Mouse (Mus musculus): Measurements from ENCODE around the gene Tnfrsf8. TPM values are rescaled to one million over a fixed set of nuclear protein-coding genes. Genes with fewer than 3 reads are reported as not detected.

The Tnfrsf8 gene
- polyA plus RNA-seq, 1 experiment, result 0.06 TPM

DNA sequence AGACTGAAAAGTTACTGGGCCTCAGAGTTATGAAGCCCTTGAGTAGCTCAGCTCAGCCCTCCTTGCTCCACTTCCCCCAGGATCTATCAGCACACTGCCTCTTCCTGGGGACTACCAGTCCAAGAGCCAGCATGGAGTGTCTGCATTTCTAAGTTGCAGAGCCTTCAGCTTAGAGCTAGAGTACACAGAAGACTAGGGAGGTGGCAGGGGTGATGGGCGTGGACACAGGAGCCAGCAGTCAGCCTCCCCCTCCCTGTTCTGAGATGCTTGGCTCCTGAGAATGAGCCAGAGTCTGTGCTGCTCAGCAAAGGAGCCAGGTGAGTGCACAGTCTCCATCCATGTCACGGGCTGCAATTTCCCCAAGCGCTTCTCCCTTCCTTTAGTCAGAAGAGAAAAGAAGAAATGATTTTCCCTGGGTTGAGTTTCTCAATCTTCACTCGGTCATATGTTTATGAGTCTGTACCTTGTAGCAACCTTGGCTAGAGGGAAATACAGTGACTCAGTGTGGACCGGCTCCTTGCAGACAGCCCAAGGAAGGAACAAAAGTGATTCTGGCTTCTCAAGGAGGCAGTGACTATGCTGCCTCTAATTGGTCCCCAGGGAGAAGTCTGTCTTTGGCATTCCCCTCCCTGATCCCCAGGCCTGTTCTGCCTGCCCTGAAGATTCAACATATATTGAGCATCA is 57.1 kb downstream of the Tnfrsf8 start:
- Histone ChIP-seq H3K4me1 (peaks cover 30% of the 10 kb centered on the region), H3K9me3 (no peaks in the 10 kb centered on the region), H3K36me3 (replicated peaks; ENCODE audit: low read length) (no peaks in the 10 kb centered on the region), H3K27me3 (replicated peaks) (peaks cover 13% of the 10 kb centered on the region), H3K4me3 (replicated peaks) (no peak overlapping the region)
- TF ChIP-seq GATA1 (IDR thresholded peaks at IDR 0.05; ENCODE audit: borderline replicate concordance, low read length) (no peak), FLI1 (IDR thresholded peaks at IDR 0.05; ENCODE audit: low read length) (no peak)

- TF ChIP-seq GATA1 (IDR thresholded peaks at IDR 0.05; ENCODE audit: borderline replicate concordance, low read length) (no peak), FLI1 (IDR thresholded peaks at IDR 0.05; ENCODE audit: low read length) (no peak)
- peaks cover 17% of the 10 kb centered on the region for H3K27me3 ChIP-seq (replicated peaks)
- H3K4me3 ChIP-seq (replicated peaks), result no peak overlapping the region
- no peaks in the 10 kb centered on the region for H3K9me3 ChIP-seq
- H3K4me1 ChIP-seq, result peaks cover 30% of the 10 kb centered on the region
- H3K36me3 ChIP-seq (replicated peaks; ENCODE audit: low read length), result no peaks in the 10 kb centered on the region
Observed at GRCm38 (mm10) chr4:145256144-145256543, 58.8 kb downstream of the Tnfrsf8 start.

DNA sequence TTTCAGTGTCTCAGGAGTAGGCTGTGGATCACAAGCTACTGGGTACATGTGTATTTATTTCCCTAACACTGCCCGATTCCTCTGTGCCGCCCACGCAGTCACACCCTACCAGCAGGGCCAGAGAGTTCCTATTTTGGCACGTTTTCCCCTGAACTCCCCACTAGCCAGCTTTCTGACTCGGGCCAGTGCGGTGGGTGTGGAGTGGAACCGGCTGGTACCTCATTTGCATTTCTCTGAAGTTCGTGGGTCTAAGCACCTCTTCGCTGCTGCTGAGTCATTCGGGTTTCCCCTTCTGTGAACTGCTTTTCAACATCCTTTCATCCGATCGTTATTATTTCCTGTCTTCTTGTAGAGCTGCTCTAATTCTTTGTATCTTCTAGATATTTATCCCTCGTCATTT is 60.5 kb downstream of the Tnfrsf8 start:
- Histone ChIP-seq H3K9me3 (no peaks in the 10 kb centered on the region), H3K27me3 (replicated peaks) (peaks cover 21% of the 10 kb centered on the region), H3K36me3 (replicated peaks; ENCODE audit: low read length) (no peaks in the 10 kb centered on the region), H3K4me1 (peaks cover 26% of the 10 kb centered on the region), H3K4me3 (replicated peaks) (peak overlapping the region; percentile 86)
- TF ChIP-seq GATA1 (IDR thresholded peaks at IDR 0.05; ENCODE audit: borderline replicate concordance, low read length) (no peak), FLI1 (IDR thresholded peaks at IDR 0.05; ENCODE audit: low read length) (no peak)

GRCm38 (mm10) chr4:145252611-145253010 is 62.4 kb downstream of the Tnfrsf8 start:
- peaks cover 23% of the 10 kb centered on the region for H3K4me1 ChIP-seq
- no peak for TF ChIP-seq FLI1 (IDR thresholded peaks at IDR 0.05; ENCODE audit: low read length)
- H3K9me3 ChIP-seq, result no peaks in the 10 kb centered on the region
- no peaks in the 10 kb centered on the region for H3K36me3 ChIP-seq (replicated peaks; ENCODE audit: low read length)
- H3K27me3 ChIP-seq (replicated peaks), result peaks cover 33% of the 10 kb centered on the region
- no peak overlapping the region for H3K4me3 ChIP-seq (replicated peaks)

DNA sequence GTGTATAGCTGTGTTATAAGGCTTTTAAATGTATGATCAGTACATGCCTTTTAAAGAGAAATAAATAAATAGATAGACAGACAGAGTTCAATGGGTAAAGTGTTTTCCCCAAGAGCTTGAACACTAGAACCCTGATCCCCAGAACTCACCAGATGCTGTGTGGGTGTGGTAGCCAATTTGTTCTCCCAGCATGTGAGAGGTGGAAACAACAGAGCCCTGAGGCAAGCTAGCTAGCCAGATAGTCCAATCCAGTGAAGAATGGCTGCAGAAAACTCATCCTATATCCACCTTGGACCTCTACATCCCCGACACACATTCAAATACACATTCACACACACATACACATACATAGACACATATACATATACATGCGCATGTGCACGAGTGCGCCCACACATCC is 63.4 kb downstream of the Tnfrsf8 start:
- Histone ChIP-seq H3K27me3 (replicated peaks) (peaks cover 43% of the 10 kb centered on the region), H3K4me3 (replicated peaks) (no peak overlapping the region), H3K9me3 (no peaks in the 10 kb centered on the region), H3K4me1 (peaks cover 24% of the 10 kb centered on the region), H3K36me3 (replicated peaks; ENCODE audit: low read length) (no peaks in the 10 kb centered on the region)
- TF ChIP-seq GATA1 (IDR thresholded peaks at IDR 0.05; ENCODE audit: borderline replicate concordance, low read length) (no peak), FLI1 (IDR thresholded peaks at IDR 0.05; ENCODE audit: low read length) (no peak)

- TF ChIP-seq GATA1 (IDR thresholded peaks at IDR 0.05; ENCODE audit: borderline replicate concordance, low read length), result no peak
- TF ChIP-seq FLI1 (IDR thresholded peaks at IDR 0.05; ENCODE audit: low read length), result no peak
- Histone ChIP-seq H3K4me1 (peaks cover 39% of the 10 kb centered on the region), H3K27me3 (replicated peaks) (peaks cover 58% of the 10 kb centered on the region), H3K36me3 (replicated peaks; ENCODE audit: low read length) (peaks cover 3% of the 10 kb centered on the region), H3K4me3 (replicated peaks) (no peak overlapping the region), H3K9me3 (no peaks in the 10 kb centered on the region)
Observed at GRCm38 (mm10) chr4:145250002-145250401, 65.0 kb downstream of the Tnfrsf8 start.

GRCm38 (mm10) chr4:145247556-145247955 is 67.4 kb downstream of the Tnfrsf8 start:
- peaks cover 43% of the 10 kb centered on the region for H3K4me1 ChIP-seq
- peaks cover 3% of the 10 kb centered on the region for H3K36me3 ChIP-seq (replicated peaks; ENCODE audit: low read length)
- no peaks in the 10 kb centered on the region for H3K9me3 ChIP-seq
- TF ChIP-seq FLI1 (IDR thresholded peaks at IDR 0.05; ENCODE audit: low read length), result no peak
- no peak for TF ChIP-seq GATA1 (IDR thresholded peaks at IDR 0.05; ENCODE audit: borderline replicate concordance, low read length)
- H3K27me3 ChIP-seq (replicated peaks), result peaks cover 54% of the 10 kb centered on the region
- peak overlapping the region; percentile 42 for H3K4me3 ChIP-seq (replicated peaks)

GRCm38 (mm10) chr4:145246173-145247011 is 68.6 kb downstream of the Tnfrsf8 start, which contains the start of gene Tnfrsf1b:
TSS of gene Tnfrsf1b (minus strand) at chr4:145246870.
- TF ChIP-seq FLI1 (IDR thresholded peaks at IDR 0.05; ENCODE audit: low read length), result no peak
- no peak for TF ChIP-seq GATA1 (IDR thresholded peaks at IDR 0.05; ENCODE audit: borderline replicate concordance, low read length)
- H3K4me3 ChIP-seq (replicated peaks), result peak within 1 kb of the TSS; percentile 94
- H3K4me1 ChIP-seq, result peaks cover 53% of the 10 kb centered on the region
- H3K36me3 ChIP-seq (replicated peaks; ENCODE audit: low read length), result peaks cover 3% of the 10 kb centered on the region
- H3K9me3 ChIP-seq, result no peaks in the 10 kb centered on the region
- peaks cover 52% of the 10 kb centered on the region for H3K27me3 ChIP-seq (replicated peaks)

DNA sequence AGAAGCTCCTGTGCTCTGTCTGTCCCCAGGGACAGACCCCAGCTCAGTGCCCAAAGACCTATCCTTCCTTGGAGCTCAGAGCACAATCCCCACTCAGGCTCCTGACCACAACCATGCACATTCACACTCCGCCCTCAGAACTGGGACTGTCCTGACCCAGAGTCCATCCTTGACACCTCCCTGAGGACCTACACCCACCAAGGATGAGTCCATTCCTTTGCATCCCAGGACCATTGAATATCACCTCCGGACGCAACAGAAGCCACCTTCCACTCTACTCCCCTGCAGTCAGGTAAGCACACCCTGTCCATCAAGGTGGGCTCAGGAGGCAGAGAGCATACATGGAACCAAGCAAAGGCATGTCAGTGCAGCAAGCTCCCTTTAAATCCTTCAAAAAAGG is 69.4 kb downstream of the Tnfrsf8 start:
- TF ChIP-seq FLI1 (IDR thresholded peaks at IDR 0.05; ENCODE audit: low read length), result no peak
- TF ChIP-seq GATA1 (IDR thresholded peaks at IDR 0.05; ENCODE audit: borderline replicate concordance, low read length), result no peak
- peaks cover 61% of the 10 kb centered on the region for H3K4me1 ChIP-seq
- peaks cover 3% of the 10 kb centered on the region for H3K36me3 ChIP-seq (replicated peaks; ENCODE audit: low read length)
- peak overlapping the region; percentile 94 for H3K4me3 ChIP-seq (replicated peaks)
- H3K27me3 ChIP-seq (replicated peaks), result peaks cover 50% of the 10 kb centered on the region
- no peaks in the 10 kb centered on the region for H3K9me3 ChIP-seq

DNA sequence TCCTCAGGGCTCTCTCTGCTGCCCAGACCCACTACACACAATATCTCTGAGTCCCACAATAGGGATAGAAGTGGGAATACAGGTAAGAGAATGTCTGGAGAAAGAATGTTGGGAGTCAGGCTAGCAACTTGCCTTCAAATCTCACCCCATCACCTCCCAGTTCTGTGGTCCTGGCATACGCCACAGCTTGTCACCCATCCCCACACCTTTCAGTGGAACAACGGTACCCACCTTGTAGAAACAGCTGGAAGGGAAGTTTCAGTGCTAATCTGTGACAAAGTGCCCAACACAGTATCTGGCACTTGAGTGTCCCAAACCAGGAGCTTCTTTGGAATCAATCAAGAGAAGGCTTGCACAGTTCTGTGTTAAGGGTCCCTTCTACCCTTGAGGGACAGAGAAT is 70.3 kb downstream of the Tnfrsf8 start:
- H3K4me3 ChIP-seq (replicated peaks), result peak overlapping the region; percentile 94
- H3K27me3 ChIP-seq (replicated peaks), result peaks cover 48% of the 10 kb centered on the region
- H3K4me1 ChIP-seq, result peaks cover 70% of the 10 kb centered on the region
- no peaks in the 10 kb centered on the region for H3K9me3 ChIP-seq
- TF ChIP-seq GATA1 (IDR thresholded peaks at IDR 0.05; ENCODE audit: borderline replicate concordance, low read length) (no peak), FLI1 (IDR thresholded peaks at IDR 0.05; ENCODE audit: low read length) (no peak)
- peaks cover 3% of the 10 kb centered on the region for H3K36me3 ChIP-seq (replicated peaks; ENCODE audit: low read length)

Data from megakaryocyte, embryonic 14.5 days (primary cell).